Mouse (Mus musculus) embryo, embryonic 11.5 days (tissue): ENCODE results near the gene Mtus2.
"Not testable (repeated sequence)": the region's sequence is repeated elsewhere in the genome, so short reads cannot be mapped to it uniquely, and the experiment has no call there.

Source experiments
- DNase-seq: peaks from one replicate; pipeline ENCODE4 v3.0.0-alpha.2; 2012; ENCODE audit warnings: low read depth, low spot score

Mtus2 gene

GRCm38 (mm10) chr5:148108314-148108713, 151.2 kb downstream of the Mtus2 start:
- DNase-seq: no peak

- no peak for DNase-seq
Measured at GRCm38 (mm10) chr5:148115207-148115817, 158.2 kb downstream of the Mtus2 start.

GRCm38 (mm10) chr5:148124354-148124753, 167.2 kb downstream of the Mtus2 start:
- DNase-seq: no peak

DNA sequence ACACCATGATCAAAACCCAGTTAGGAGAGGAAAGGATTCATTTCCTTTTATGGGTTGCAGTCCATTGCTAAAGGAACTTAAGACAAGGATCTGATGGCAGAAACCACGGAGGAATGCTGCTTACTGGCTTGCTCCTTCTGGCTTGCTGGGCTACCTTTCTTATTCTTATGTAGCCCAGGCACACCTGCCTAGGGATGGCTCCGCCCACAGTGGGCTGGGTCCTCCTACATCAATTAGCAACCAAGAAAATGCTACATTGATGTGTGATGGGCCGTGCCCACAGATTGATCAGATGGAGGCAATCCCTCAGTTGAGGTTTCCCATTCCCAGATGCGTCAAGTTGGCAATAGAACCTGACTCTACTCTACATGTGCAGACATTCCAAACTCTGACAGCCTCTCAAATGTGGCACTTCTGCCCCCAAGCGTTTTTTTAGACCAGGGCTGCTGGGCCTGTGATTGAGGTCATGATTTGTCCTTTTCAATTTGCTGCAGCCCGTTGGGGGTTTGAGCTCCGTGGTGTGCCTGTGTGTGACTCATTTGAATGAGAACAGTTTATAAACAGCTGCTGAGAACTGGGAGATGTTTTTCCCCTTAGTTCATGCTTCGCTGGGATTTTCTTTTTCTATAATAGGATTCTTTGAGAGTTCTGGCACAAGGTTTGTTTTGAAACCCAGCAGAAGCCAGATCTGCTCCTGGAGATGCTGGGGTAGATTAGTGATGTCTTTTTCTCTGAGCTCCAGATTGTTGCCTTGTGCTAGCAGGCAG, 173.8 kb downstream of the Mtus2 start:
- DNase-seq: no peak

DNA sequence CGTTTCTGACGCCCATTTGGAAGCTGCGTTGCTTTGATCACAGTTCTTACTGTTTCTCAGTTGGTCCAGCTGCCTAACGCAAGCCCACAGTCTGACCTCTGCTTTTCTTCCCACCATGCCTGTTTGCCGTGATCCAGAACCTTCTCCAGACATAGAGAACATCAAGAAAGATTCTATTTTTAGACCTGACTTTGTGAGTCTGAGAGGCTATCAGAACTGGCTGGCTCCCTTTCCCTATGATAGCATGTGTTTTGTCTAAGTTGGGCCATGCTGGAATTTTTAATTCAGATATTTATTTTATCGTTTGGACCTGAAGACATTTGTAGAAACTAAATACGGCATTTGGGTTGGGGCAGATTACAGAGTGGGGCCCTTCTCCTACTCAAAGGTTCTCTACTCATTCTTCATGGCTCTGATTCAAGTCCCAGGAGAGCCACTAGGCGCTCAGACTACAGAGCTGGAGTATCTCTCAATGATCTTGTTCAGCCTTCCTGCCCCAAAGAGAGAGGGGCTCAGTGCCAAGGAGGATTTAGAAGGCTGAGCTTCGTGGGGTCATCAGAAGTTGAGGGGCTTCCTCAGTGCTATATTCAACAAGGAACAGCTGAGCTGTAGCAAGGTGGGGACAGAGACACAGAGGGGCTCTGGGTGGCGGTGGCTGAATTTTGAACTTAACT, 174.5 kb downstream of the Mtus2 start:
- no peak for DNase-seq

- DNase-seq: no peak
Measured at GRCm38 (mm10) chr5:148133448-148134060, 176.4 kb downstream of the Mtus2 start.

- no peak for DNase-seq
Measured at GRCm38 (mm10) chr5:148141662-148142061, 184.5 kb downstream of the Mtus2 start.

GRCm38 (mm10) chr5:148146200-148146823, 189.2 kb downstream of the Mtus2 start:
- DNase-seq: no peak

- no peak for DNase-seq
Measured at GRCm38 (mm10) chr5:148151894-148152599, 194.9 kb downstream of the Mtus2 start.

DNA sequence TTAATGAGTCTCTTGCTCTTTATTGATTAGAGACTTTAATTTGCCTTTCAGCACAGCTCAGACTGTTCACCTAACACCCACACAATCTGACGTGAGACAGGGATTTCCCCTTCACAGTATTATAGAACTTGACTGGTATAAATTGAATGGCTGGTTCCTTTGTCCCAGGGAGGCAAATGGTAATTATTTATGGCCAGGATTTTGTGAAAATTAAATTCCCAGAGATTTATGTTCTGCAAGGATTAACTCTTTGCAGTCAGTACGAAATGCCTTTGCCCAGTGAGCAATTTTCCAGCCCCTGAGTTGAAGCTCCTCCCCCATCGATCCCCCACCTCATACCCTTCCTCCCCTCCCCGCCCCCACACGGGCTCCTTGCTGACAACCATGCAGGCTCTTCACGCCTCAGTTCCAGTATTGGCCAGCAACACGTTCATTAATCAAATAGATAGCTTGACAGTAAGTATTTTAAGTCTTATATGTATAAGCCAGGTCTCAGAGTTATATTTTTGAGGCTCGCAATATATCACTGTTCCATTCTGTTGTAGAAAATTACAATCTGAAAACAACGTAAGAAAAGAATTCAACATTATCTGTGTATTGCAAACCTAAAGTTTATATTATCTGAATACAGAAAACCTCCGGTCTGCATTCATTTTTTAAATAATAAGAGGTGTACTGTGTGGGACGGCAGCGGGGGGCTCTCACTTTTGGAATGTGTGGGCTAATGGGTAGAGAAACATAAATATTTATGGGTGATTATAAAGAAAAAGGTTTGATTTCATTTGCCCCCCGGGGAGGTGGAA, 195.7 kb downstream of the Mtus2 start:
- DNase-seq: peak; percentile 47

GRCm38 (mm10) chr5:148153403-148153713, 196.2 kb downstream of the Mtus2 start:
- no peak for DNase-seq

DNA sequence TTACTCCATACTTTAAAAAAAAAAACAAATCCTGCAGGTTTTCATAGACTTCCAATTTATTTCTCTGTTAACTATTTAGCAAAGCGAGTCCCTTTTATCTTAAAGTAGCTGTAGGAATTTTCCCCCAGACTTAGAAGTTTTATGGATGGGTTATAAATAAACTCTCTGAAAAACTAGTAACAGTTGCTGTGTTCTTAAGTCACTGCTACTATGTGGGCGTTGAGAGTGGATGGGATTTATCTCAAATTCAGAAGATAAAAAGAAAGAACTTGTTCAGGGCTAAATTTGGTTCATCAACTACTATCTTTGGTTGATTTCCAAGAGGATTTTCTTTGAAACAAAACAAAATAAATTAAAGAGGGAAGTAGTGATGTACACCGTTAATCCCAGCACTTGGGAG, 197.6 kb downstream of the Mtus2 start:
- no peak for DNase-seq

DNA sequence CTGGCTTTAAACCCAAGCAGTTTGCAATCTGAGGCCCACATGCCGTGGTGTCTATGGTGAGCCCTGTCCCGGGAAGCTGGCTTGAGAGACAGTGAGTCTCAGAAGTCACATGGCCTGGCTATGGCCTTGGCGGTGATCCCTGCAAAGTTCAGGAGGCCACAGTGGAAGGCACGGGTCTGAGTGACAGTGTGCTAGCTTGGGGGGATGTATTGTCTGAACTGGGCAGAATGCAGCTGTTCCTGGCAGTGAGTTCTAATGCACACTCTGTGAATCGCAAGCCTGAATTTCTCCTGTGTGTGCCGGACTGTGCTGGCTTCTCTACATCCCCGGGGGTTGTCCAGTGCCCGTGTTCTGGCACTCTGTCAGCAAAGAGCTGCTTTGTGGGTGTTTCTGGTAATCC, 202.2 kb downstream of the Mtus2 start:
- DNase-seq: no peak

DNA sequence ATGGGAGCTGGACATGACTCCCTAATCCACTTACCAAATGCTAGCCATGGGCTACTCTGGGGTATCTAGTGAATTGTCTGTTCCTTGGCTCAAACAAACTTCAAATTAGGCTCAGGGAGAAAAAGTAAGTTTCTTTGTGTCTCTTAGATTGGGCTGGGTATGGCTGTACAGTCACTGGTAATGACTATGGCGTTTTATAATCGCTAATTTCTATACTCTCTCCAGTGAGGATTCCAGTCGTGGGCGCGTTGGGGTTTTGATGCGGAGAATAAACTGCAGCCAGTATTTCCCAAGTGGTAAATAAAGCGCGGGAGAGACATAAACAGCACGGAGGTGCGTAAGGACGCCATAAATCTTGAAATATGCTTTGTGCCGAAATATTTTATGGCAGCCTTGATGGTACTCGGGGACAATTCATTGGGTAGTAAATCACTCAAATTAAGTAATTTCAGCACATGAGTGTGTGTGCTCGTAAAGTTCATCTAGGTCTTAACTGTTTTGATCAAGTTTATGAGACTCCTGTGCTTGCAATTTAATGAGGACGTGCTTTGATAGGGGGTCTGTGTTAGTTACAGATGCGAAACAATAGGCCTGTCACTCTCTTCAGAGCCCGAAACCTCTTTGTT, 203.5 kb downstream of the Mtus2 start:
- DNase-seq: no peak

- DNase-seq: no peak
Measured at GRCm38 (mm10) chr5:148165111-148165510, 208.0 kb downstream of the Mtus2 start.

DNA sequence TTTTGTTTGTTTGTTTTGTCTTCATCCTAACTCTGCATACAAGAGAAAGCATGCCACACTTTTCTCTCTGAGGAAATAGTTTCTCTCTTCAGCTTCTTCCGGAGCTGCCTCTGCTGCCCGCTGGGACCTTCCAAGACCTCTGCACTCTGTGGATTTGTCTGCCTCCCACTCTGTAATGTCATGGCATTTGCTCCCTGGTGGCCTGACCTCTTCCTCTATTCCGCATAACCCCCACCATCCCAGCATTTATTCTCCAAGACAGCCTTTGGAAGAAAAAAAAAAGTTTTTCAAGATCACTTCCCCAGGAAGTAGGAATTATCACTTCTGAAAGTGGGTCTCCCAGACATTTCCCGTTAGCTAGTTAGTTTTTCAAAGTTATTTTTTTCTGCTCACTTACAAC, 218.0 kb downstream of the Mtus2 start:
- DNase-seq: no peak

DNA sequence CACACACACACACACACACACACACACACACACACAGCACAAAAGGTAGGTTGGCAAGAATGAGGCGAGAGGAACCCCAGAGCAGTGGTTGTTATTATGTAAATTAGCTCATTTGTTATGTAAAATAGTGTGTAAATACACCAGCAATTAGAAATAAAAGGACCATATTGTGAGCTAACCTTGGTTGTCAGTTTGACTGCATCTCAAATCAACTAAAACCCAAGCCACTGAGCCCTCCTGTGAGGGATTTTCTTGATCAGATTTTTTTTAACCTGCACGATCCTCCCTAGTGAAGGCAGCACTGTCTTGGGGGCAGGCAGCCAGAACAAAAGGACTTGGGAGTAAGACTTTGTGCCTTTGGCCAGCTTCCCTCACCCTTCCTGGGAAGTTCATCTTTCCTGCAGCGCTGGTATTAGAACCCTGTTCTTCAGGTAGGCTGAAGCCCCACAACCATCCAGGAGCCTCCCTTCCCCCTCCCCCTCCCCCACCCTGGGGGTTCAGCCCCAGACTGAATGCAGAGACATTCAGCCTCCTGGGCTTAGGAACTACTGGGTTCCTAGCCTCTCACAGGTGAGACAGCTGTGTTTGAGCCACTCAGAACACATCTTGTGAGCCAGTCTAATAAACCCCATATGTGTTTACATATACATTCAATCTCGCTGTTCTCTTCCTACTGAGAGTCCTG, 218.8 kb downstream of the Mtus2 start:
- no peak for DNase-seq

DNA sequence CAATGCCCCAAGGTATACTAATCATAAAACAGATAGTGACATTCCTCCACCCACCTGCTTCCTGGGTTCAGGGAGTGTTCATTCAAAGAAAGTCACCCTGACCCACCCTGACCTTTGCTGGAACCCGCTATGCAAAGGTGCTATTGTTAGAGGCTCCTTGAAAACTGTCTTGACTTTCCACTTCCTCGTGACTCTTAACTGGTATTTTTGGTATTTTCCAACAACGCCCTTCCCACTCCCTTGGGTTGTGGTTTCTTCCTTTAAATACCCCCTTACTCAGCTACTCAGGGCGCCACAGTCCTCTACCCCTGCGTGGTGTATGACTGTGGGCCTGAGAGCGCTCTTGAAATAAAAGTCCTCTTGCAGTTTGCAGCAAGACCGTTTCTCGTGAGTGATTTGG, 219.4 kb downstream of the Mtus2 start:
- DNase-seq: not testable (repeated sequence)

DNA sequence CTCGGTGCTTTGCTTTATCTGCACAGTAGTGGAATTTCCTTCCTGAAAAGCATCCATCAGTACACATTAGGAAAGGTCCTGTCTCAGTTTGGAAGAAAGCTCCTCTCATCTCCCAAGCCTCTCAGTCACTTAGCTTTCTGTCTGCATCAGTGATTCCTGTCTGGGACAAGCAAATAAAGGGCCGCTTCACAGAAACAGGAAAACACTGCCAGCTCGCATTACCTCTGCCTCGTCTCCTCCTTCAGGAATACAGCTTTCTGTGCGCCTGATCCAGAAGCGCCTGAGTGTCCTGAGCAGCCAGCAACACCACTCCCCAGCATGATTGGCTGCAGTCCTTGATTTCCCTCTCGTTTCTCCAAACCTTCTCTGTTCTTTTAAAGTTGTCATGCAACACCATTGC, 222.1 kb downstream of the Mtus2 start:
- no peak for DNase-seq
